Mouse (Mus musculus) gastrocnemius, adult 18-20 months (tissue): Measurements from ENCODE around the gene Itpkb. TPM values are rescaled to one million over a fixed set of nuclear protein-coding genes. Genes with fewer than 3 reads are reported as not detected.
"Not testable (repeated sequence)": the region's sequence is repeated elsewhere in the genome, so short reads cannot be mapped to it uniquely, and the experiment has no call there.

Source experiments
- DNase-seq: peaks from one replicate; pipeline ENCODE4 v3.0.0; 2021; ENCODE audit warnings: low spot score
- total RNA-seq, 2 experiments: library from RNA; stranded (reverse); gene quantifications; 2 replicates each; pipeline ENCODE4 v1.2.3; 2021

Itpkb gene
- total RNA-seq, 2 experiments from 2014 or later: 11.3 to 21.8 TPM

- DNase-seq: no peak
Observed at GRCm38 (mm10) chr1:180367045-180367619, 36.8 kb downstream of the Itpkb start.

DNA sequence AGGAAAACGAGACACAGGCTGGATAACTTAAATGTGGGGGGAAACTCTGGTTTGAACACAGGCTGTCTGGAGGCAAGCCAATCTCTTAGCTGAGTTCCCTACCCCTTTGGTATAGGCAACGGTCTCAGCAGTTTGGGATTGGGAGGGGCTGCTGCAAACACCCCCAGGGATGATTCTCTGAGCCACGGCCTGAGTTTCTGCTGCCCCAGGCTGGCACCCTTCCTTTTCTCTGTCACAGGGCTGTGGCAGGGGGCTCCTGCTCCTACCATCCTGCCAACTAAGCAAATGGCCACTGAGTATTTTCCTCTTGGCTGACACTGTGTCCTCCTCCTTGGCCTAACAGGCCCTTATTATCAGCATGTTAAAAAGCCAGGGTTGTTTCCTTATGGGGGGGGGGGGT is 37.3 kb downstream of the Itpkb start:
- DNase-seq: no peak

GRCm38 (mm10) chr1:180368112-180368511 is 37.8 kb downstream of the Itpkb start:
- DNase-seq: no peak

DNA sequence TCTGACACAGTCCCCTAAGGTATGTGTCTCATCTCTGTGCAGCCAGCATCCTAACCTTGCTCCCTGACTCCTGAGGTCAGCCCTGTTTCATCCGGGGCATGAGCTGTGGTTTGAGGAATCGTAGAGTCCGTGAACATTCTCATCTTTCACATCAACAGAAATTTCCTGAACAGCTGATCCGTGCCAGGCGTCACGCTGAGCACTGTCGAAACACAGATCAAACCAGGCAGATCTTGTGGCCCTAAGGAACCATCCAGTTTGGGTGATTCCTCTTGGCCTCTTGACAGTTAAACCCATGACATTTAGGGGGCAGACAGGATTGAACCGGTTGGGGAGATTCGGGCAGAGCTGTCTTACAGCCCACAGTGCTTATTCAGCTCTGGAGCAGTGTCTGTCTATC is 38.4 kb downstream of the Itpkb start:
- no peak for DNase-seq

- DNase-seq: no peak
Observed at GRCm38 (mm10) chr1:180370858-180371652, 40.8 kb downstream of the Itpkb start.

- not testable (repeated sequence) for DNase-seq
Observed at GRCm38 (mm10) chr1:180372258-180372657, 42.0 kb downstream of the Itpkb start.

DNA sequence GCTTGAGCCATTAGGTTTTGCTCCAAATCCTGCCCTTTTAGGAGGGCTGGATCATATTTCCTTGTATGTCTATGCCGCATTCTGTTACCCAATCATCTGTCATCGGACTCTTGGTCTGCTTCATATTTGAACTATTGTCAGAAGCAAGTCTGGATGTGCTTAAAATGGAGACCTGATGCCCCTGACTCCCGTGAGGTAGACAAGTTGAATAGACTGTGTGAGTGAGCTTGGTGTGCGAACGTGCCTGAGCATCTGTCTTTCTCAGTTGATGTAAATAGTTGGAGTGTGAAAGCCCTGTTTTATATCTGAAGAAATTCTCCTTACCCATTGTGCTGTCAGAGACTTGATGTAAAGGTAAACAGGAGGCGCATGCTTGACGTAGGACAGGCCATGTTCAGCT is 46.3 kb downstream of the Itpkb start:
- DNase-seq: no peak

DNA sequence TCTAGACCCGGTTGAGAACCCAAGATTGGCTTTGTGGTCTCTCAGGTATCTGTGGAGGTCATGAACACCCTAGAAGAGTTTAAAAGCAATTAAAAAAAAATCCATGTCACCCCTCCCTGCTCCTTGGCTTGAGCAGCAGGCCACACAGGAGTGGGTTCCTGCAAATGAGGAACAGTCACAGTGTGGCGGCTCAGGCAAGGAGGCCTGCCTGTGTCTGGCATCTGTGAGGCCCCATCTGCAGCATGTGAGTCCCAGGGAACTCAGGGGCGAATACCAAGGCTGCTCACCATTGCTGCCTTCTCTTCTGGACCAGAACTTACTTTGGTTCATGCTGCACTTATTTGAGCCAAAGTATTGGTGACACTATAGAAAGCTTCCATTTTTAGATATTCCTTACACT is 49.3 kb downstream of the Itpkb start:
- DNase-seq: no peak

GRCm38 (mm10) chr1:180382358-180382757 is 52.1 kb downstream of the Itpkb start:
- no peak for DNase-seq

DNA sequence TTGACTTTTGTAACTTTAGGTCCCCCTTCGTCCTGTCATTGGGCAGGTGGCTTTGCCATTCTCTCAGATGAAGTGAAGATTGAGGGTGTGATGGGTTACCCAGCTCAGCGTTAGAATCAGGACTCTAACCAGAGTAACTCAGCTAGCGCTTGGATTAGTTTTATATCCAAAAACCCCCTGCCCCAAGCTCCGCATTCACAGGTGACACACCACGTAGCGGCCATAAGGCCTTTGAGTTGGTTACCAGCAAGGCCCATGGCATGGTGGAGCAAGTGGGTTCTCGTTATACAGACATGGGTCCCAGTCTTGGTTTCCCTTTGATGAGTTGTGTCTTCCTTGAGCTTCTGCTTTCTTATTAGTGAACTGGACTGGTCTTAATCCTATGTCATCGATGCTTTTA is 53.6 kb downstream of the Itpkb start:
- DNase-seq: no peak

DNA sequence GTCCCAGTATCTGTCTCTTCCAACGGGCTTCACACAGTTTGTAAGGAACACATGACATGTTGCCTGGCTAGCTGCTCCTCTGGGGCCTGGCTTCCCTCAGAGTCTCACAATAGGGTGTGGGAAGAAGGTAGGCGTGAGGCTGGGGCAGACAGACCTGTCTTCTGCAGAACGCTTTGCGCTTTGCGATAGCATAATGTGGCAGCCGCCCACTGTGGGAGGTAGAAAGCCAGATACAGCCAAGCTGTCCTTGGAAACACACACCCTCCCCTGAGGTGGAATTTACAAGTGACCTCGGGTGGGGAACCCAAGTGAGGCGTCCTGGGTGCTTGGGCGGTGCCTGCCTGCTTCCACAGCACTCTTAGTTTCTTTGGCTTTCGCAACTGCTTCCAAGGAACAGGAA is 54.2 kb downstream of the Itpkb start:
- DNase-seq: no peak

GRCm38 (mm10) chr1:180385308-180385707 is 55.0 kb downstream of the Itpkb start:
- DNase-seq: no peak

GRCm38 (mm10) chr1:180386951-180387749 is 56.9 kb downstream of the Itpkb start:
- peak; percentile 99 for DNase-seq

- no peak for DNase-seq
Observed at GRCm38 (mm10) chr1:180387750-180388480, 57.6 kb downstream of the Itpkb start.

GRCm38 (mm10) chr1:180388481-180388880 is 58.2 kb downstream of the Itpkb start:
- DNase-seq: no peak

GRCm38 (mm10) chr1:180389213-180389760 is 59.0 kb downstream of the Itpkb start:
- DNase-seq: not testable (repeated sequence)

DNA sequence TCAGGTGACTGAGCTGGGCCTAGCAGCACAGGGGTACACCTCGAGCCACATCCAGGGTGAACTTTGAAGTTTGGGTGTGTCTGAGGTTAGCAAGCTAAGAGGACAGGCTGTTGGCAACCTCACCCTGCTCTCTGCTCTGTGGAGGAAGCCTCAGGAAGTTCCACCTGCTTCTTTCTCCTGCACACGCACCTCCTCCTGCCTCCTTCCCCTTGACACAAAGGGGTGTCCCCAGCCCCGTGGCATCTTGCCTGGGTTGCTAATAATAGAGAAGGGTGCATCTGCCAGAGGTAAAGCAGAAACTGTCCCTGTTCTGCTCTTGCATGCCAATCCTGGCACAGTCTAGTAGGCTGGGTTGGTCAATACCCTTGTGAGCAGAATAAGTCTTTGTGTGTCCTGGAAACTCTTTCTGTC is 60.0 kb downstream of the Itpkb start:
- DNase-seq: peak; percentile 86

DNA sequence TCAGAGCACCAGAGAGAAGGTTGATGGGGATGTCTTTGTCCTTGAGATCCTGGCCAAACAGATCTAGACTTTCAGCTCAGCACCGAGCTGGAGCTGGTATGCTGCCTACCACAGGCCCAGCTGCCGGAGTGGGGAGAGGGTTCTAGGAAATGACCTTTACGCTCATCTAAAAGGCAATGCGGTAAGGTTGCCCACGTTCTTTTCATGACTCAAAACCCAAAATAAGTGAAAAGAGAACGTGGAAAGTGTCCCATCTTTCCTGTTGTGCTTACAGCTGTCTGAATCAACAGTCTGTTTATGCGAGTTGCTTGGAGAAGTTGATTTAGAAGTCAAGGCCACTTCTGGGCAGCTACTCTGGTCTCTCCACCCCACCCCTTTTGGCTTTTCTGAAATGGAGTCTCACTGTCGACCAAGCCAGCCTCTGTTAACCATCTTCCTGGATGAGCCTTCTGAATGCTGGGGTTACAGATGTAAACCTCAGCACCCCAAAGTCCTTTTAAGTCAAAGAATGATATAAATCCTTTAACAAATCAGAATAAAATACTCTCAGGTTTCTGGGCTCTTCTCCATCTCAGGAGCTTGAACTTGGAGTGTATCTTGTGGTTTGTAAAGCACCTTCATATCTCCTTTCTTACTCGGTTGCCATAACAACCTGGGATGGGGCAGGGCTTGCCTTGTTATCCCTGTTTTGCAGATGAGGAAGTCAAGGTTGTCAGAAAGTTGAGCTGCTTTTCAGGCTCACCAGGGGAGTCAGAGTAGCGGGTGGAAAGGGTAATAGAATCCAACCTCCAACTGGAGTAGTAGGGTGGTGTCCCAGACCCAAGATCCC is 60.7 kb downstream of the Itpkb start:
- no peak for DNase-seq

- DNase-seq: no peak
Observed at GRCm38 (mm10) chr1:180391575-180391945, 61.3 kb downstream of the Itpkb start.

GRCm38 (mm10) chr1:180392137-180392798 is 62.0 kb downstream of the Itpkb start:
- no peak for DNase-seq
